Mouse (Mus musculus) myocyte (in vitro differentiated cells): Measurements from ENCODE around the gene Tor4a. TPM values are rescaled to one million over a fixed set of nuclear protein-coding genes. Genes with fewer than 3 reads are reported as not detected.

ENCODE experiments used
- H3K27me3 ChIP-seq: one replicate; pipeline ENCODE4 v1.6.1; 2011; ENCODE audit not compliant: control insufficient read depth, insufficient read depth, insufficient read length
- H3K36me3 ChIP-seq: one replicate; pipeline ENCODE4 v1.6.1; 2011; ENCODE audit not compliant: control insufficient read depth, insufficient read depth
- H3K4me2 ChIP-seq: one replicate; pipeline ENCODE4 v1.6.1; 2011; ENCODE audit warnings: low read depth, control low read depth
- H3K4me3 ChIP-seq: one replicate; pipeline ENCODE4 v1.5.1; 2011; ENCODE audit warnings: mild to moderate bottlenecking, control low read depth, moderate library complexity
- H3K79me2 ChIP-seq: one replicate; pipeline ENCODE4 v1.6.1; 2011; ENCODE audit not compliant: control insufficient read depth, insufficient read depth
- H3ac ChIP-seq: one replicate; pipeline ENCODE4 v1.6.1; 2011; ENCODE audit not compliant: control insufficient read depth, insufficient read length
- CEBPB ChIP-seq: IDR thresholded peaks from 2 replicates; pipeline ENCODE4 v1.6.1; 2011; ENCODE audit warnings: mild to moderate bottlenecking, moderate library complexity; ENCODE audit not compliant: poor library complexity, insufficient read depth, severe bottlenecking
- E2F4 ChIP-seq: IDR thresholded peaks from one replicate; pipeline ENCODE4 v1.6.1; 2011; ENCODE audit warnings: mild to moderate bottlenecking, control low read depth, moderate library complexity; ENCODE audit not compliant: insufficient read depth
- MAX ChIP-seq: IDR thresholded peaks from one replicate; pipeline ENCODE4 v1.6.1; 2011; ENCODE audit warnings: low read depth, mild to moderate bottlenecking, control low read depth
- MYOD1 ChIP-seq, 3 experiments: IDR thresholded peaks; one replicate each; pipeline ENCODE4 v1.6.1; 2011; ENCODE audit warnings: control low read depth in 2 of 3, low read depth in 2 of 3, mild to moderate bottlenecking in 2 of 3, moderate library complexity in 1 of 3; ENCODE audit not compliant: insufficient read length in 2 of 3, control insufficient read depth in 1 of 3
- MYOG ChIP-seq, 3 experiments: IDR thresholded peaks; one replicate each; pipeline ENCODE4 v1.6.1; 2011; ENCODE audit warnings: control low read depth in 2 of 3, low read depth in 2 of 3, mild to moderate bottlenecking in 2 of 3; ENCODE audit not compliant: insufficient read length in 2 of 3, control insufficient read depth in 1 of 3, insufficient read depth in 1 of 3
- POLR2A ChIP-seq: IDR thresholded peaks from one replicate; pipeline ENCODE4 v1.6.1; 2011; ENCODE audit warnings: low read depth, mild to moderate bottlenecking, control low read depth, moderate library complexity; ENCODE audit not compliant: insufficient read length
- POLR2AphosphoS2 ChIP-seq: IDR thresholded peaks from one replicate; pipeline ENCODE4 v1.6.1; 2011; ENCODE audit warnings: low read depth, control low read depth; ENCODE audit not compliant: insufficient read length
- REST ChIP-seq: IDR thresholded peaks from one replicate; pipeline ENCODE4 v1.6.1; 2011; ENCODE audit warnings: mild to moderate bottlenecking, control low read depth, moderate library complexity; ENCODE audit not compliant: insufficient read depth, insufficient read length
- SRF ChIP-seq: IDR thresholded peaks from one replicate; pipeline ENCODE4 v1.6.1; 2011; ENCODE audit warnings: low read depth; ENCODE audit not compliant: control insufficient read depth, insufficient read length
- TCF12 ChIP-seq: IDR thresholded peaks from one replicate; pipeline ENCODE4 v1.6.1; 2011; ENCODE audit warnings: mild to moderate bottlenecking, control low read depth; ENCODE audit not compliant: poor library complexity, insufficient read depth, severe bottlenecking
- TCF3 ChIP-seq: IDR thresholded peaks from one replicate; pipeline ENCODE4 v1.6.1; 2011; ENCODE audit warnings: low read depth, control low read depth; ENCODE audit not compliant: insufficient read length
- USF1 ChIP-seq: IDR thresholded peaks from one replicate; pipeline ENCODE4 v1.6.1; 2011; ENCODE audit warnings: low read depth, mild to moderate bottlenecking, control low read depth, moderate library complexity
- polyA plus RNA-seq: library from polyadenylated mRNA; unstranded; fragments of >200 nt; fragmentation: generic; extraction: Trizol; gene quantifications from one replicate; pipeline ENCODE4 v1.2.1, GENCODE M21; 2012; ENCODE audit warnings: missing spikeins

Gene Tor4a
- polyA plus RNA-seq, 1 experiment: 9.2 TPM

DNA sequence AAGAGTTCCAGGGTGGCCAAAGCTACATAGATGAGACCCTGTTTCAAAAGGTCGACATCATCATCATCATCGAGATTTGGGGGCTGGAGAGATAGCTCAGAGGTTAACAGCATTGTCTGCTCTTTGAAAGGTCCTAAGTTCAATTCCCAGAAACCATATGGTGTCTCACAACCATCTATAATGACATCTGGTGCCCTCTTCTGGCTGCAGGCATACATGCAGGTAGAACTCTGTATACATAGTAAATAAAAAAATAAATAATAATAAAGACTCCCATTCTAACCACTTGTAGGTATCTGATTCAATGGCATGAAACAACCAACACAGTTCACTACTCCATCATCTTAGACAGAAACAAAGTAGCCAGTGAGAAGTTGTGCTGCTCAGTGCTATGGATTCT, 39.7 kb downstream of the Tor4a start:
- H3K36me3 ChIP-seq: no peaks in the 10 kb centered on the region
- no peaks in the 10 kb centered on the region for H3K79me2 ChIP-seq
- no peak for TF ChIP-seq REST
- TF ChIP-seq POLR2AphosphoS2: no peak
- TF ChIP-seq TCF3: no peak
- TF ChIP-seq CEBPB: no peak
- no peak for TF ChIP-seq POLR2A
- TF ChIP-seq TCF12: no peak
- TF ChIP-seq USF1: no peak
- TF ChIP-seq SRF: no peak
- no peak for TF ChIP-seq MYOG (IDR thresholded peaks at IDR 0.05; ENCODE audit: control insufficient read depth in 1 of 3, insufficient read depth in 1 of 3, insufficient read length in 2 of 3, low read depth in 2 of 3)
- no peak for TF ChIP-seq MAX
- TF ChIP-seq E2F4: no peak
- TF ChIP-seq MYOD1 (IDR thresholded peaks at IDR 0.05; ENCODE audit: control insufficient read depth in 1 of 3, insufficient read length in 2 of 3, low read depth in 2 of 3): no peak
- peaks cover 1% of the 10 kb centered on the region for H3K27me3 ChIP-seq
- no peak overlapping the region for H3ac ChIP-seq
- no peak overlapping the region for H3K4me3 ChIP-seq
- H3K4me2 ChIP-seq: no peak overlapping the region

- no peaks in the 10 kb centered on the region for H3K36me3 ChIP-seq
- H3K4me2 ChIP-seq: no peak overlapping the region
- TF ChIP-seq POLR2AphosphoS2: no peak
- no peak for TF ChIP-seq REST
- TF ChIP-seq USF1: no peak
- TF ChIP-seq TCF3: no peak
- no peak for TF ChIP-seq MYOG (IDR thresholded peaks at IDR 0.05; ENCODE audit: control insufficient read depth in 1 of 3, insufficient read depth in 1 of 3, insufficient read length in 2 of 3, low read depth in 2 of 3)
- no peak for TF ChIP-seq MYOD1 (IDR thresholded peaks at IDR 0.05; ENCODE audit: control insufficient read depth in 1 of 3, insufficient read length in 2 of 3, low read depth in 2 of 3)
- TF ChIP-seq SRF: no peak
- H3K4me3 ChIP-seq: no peak overlapping the region
- H3K27me3 ChIP-seq: no peaks in the 10 kb centered on the region
- H3ac ChIP-seq: no peak overlapping the region
- H3K79me2 ChIP-seq: no peaks in the 10 kb centered on the region
These were observed 40.5 kb downstream of the Tor4a start for GRCm38 (mm10) chr2:25156177-25156576.

DNA sequence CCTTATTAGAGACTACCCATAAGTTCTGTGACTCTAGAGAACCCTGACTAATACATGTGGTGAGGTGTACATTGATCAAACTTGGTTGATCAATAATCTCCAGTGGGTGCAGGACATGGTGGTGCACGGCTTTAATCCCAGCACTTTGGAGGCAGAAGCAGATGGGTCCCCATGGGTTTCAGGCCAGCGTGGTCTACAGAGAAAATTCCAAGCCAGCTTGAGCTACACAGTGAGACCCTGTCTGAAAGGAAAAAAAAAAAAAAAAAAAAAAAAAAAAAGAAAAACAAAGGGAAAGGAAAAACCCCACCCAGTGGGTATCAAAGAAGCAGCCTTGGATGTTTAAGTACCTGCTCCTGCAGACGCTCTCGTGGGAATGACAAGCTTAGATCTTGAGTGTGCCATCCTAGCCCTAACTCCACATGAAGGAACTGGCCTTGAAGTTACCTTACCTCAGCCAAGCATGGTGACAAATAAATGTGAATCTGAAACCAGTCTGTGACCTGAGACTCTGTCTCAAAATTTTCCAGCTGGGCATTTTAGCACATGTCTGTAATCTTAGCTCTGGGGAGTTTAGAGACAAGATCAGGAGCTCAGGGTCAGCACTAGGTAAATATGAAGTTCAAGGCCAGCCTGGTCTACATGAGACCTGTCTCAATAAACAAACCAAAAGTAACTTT, 45.3 kb downstream of the Tor4a start:
- no peaks in the 10 kb centered on the region for H3K36me3 ChIP-seq
- no peak overlapping the region for H3K4me2 ChIP-seq

GRCm38 (mm10) chr2:25149643-25150042, 47.0 kb downstream of the Tor4a start:
- Histone ChIP-seq H3K36me3 (no peaks in the 10 kb centered on the region), H3K27me3 (no peaks in the 10 kb centered on the region), H3ac (no peak overlapping the region), H3K4me3 (no peak overlapping the region), H3K4me2 (no peak overlapping the region), H3K79me2 (no peaks in the 10 kb centered on the region)
- TF ChIP-seq E2F4: no peak
- TF ChIP-seq SRF: no peak
- TF ChIP-seq CEBPB: no peak
- TF ChIP-seq POLR2AphosphoS2: no peak

More for the DNA sequence above, 45.3 kb downstream of the Tor4a start:
- no peak overlapping the region for H3K4me3 ChIP-seq
- H3K27me3 ChIP-seq: no peaks in the 10 kb centered on the region
- no peaks in the 10 kb centered on the region for H3K79me2 ChIP-seq
- TF ChIP-seq SRF: no peak
- TF ChIP-seq POLR2A: no peak
- no peak for TF ChIP-seq TCF3
- TF ChIP-seq E2F4: no peak
- no peak overlapping the region for H3ac ChIP-seq

DNA sequence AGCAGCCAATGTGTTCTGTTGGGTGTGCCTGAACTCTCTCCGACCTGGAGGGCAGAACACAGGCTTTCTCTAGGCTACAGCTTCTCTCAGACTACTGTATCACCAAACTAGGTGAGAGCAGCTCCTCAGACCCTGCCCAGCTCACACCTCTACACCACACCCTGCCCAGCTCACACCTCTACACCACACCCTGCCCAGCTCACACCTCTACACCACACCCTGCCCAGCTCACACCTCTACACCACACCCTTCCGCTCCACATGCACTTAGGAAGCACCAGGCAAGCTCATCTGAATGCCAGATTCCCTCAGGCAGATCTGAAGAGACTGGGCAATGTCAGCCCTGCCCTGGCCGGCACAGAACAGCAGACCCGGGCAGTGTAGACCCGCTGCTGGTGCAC, 48.8 kb downstream of the Tor4a start:
- Histone ChIP-seq H3ac (no peak overlapping the region), H3K4me2 (no peak overlapping the region), H3K27me3 (no peaks in the 10 kb centered on the region), H3K4me3 (no peak overlapping the region), H3K79me2 (no peaks in the 10 kb centered on the region), H3K36me3 (no peaks in the 10 kb centered on the region)
- TF ChIP-seq POLR2A (no peak), MAX (no peak), USF1 (no peak), MYOD1 (IDR thresholded peaks at IDR 0.05; ENCODE audit: control insufficient read depth in 1 of 3, insufficient read length in 2 of 3, low read depth in 2 of 3) (no peak), POLR2AphosphoS2 (no peak), E2F4 (no peak), TCF3 (no peak), CEBPB (no peak), TCF12 (no peak), SRF (no peak), MYOG (IDR thresholded peaks at IDR 0.05; ENCODE audit: control insufficient read depth in 1 of 3, insufficient read depth in 1 of 3, insufficient read length in 2 of 3, low read depth in 2 of 3) (no peak), REST (no peak)
